8 mouse cellular contexts compared by ENCODE assay signal in genomic region chr10:41980772-41981383, GRCm38 (mm10). TPM values are rescaled to one million over a fixed set of nuclear protein-coding genes. Genes with fewer than 3 reads are reported as not detected.
DNase-seq lines count a peak whose midpoint lies in the region; ATAC-seq and TF ChIP-seq lines count a peak whose summit lies in the region.

No protein-coding gene starts in this region.

- no peaks in the 10 kb centered on the region for H3K9me3 ChIP-seq in forebrain, postnatal 0 days (ENCODE audit: low read length)
- no peaks in the 10 kb centered on the region for H3K9me3 ChIP-seq in hindbrain, embryonic 16.5 days (ENCODE audit: control insufficient read depth, low read length)

- H3K27me3 ChIP-seq in forebrain, postnatal 0 days (ENCODE audit: insufficient read depth, low read length) = no peaks in the 10 kb centered on the region
- H3K27me3 ChIP-seq in hindbrain, embryonic 16.5 days (replicated peaks; ENCODE audit: control insufficient read depth, insufficient read depth, low read length) = no peaks in the 10 kb centered on the region

- H3K4me3 ChIP-seq in forebrain, postnatal 0 days (ENCODE audit: low read depth, low read length) = no peak overlapping the region
- no peak overlapping the region for H3K4me3 ChIP-seq in hindbrain, embryonic 16.5 days (ENCODE audit: low read length)

- DNase-seq in MN1 (ENCODE audit: low spot score) = peak; percentile 83
- peak; percentile 71 for DNase-seq in cerebellum, adult 11-12 months
- DNase-seq in forebrain, postnatal 0 days = peak; percentile 73
- DNase-seq in layer of hippocampus, postnatal 25 days (ENCODE audit: extremely low spot score in 1 of 2, low spot score in 1 of 2) = peak; percentile 22 to 55
- peak; percentile 71 to 76 for DNase-seq in lung, postnatal 4 days
- peak; percentile 50 for DNase-seq in retina, postnatal 7 days (ENCODE audit: low read depth, low spot score)
- peak; percentile 63 for DNase-seq in yolk sac, embryonic 10.5 days (ENCODE audit: low spot score)

- H3K4me2 ChIP-seq in forebrain, postnatal 0 days (ENCODE audit: low read depth) = no peak overlapping the region
- no peak overlapping the region for H3K4me2 ChIP-seq in hindbrain, embryonic 16.5 days (ENCODE audit: low read length)

- no peaks in the 10 kb centered on the region for H3K36me3 ChIP-seq in forebrain, postnatal 0 days (ENCODE audit: insufficient read depth)
- no peaks in the 10 kb centered on the region for H3K36me3 ChIP-seq in hindbrain, embryonic 16.5 days (ENCODE audit: control insufficient read depth, insufficient read depth, low read length)

- H3K9ac ChIP-seq in forebrain, postnatal 0 days = no peak overlapping the region
- H3K9ac ChIP-seq in hindbrain, embryonic 16.5 days (ENCODE audit: low read depth, low read length) = no peak overlapping the region

- H3K27ac ChIP-seq in forebrain, postnatal 0 days (ENCODE audit: low read depth, low read length) = no peak overlapping the region
- H3K27ac ChIP-seq in hindbrain, embryonic 16.5 days (ENCODE audit: low read depth, low read length) = no peak overlapping the region

- 27% methylated on average over 6 of the region's 6 CpGs for WGBS in forebrain, postnatal 0 days
- 22% methylated on average over 6 of the region's 6 CpGs for WGBS in hindbrain, embryonic 16.5 days

- TF ChIP-seq CTCF in forebrain, postnatal 0 days (IDR thresholded peaks at IDR 0.05; ENCODE audit: low read depth) = peak; percentile 76

- peak; percentile 48; the same call in 1 of the 2 replicates for ATAC-seq in forebrain, postnatal 0 days
- peak; percentile 65 for ATAC-seq in hindbrain, embryonic 16.5 days

- no peaks in the 10 kb centered on the region for H3K4me1 ChIP-seq in forebrain, postnatal 0 days (ENCODE audit: insufficient read depth)
- H3K4me1 ChIP-seq in hindbrain, embryonic 16.5 days (ENCODE audit: control insufficient read depth, insufficient read depth, low read depth, low read length) = no peaks in the 10 kb centered on the region

RNA-seq across cellular contexts. Expression of gene Armc2, which starts 37.4 kb away (rescaled TPM):
- 9.8 and 11.4 TPM in 2 replicates for total RNA-seq in forebrain, postnatal 0 days (2014; rRNA removed)
- polyA plus RNA-seq in forebrain, postnatal 0 days (2015; fragmentation: Nextera tagmentation; extraction: Ambion mirVana) = 10.1 and 14.1 TPM in 2 replicates
- polyA plus RNA-seq in hindbrain, embryonic 16.5 days (2015; fragmentation: Nextera tagmentation; extraction: Ambion mirVana) = 12.7 TPM in 2 replicates
- total RNA-seq in layer of hippocampus, postnatal 25 days (2021) = 1 to 10 TPM; 7.9 to 8.2 TPM
